Mouse (Mus musculus) heart, adult 18-20 months (tissue): ENCODE results near the gene Jup. TPM values are rescaled to one million over a fixed set of nuclear protein-coding genes. Genes with fewer than 3 reads are reported as not detected.

ENCODE experiments used
- DNase-seq, 2 experiments: peaks; one replicate each; pipeline ENCODE4 v3.0.0; 2021 to 2022; ENCODE audit warnings: mixed read lengths in 1 of 2
- microRNA-seq, 2 experiments: library from miRNA; unstranded; fragments of <30 nt; microRNA quantifications; one replicate each; pipeline ENCODE4 v1.2.0; 2022
- total RNA-seq, 2 experiments: library from RNA; stranded (reverse); gene quantifications; 2 replicates each; pipeline ENCODE4 v1.2.3; 2021

Gene Jup
- total RNA-seq, 2 experiments from 2014 or later, result 208 to 239 TPM

DNA sequence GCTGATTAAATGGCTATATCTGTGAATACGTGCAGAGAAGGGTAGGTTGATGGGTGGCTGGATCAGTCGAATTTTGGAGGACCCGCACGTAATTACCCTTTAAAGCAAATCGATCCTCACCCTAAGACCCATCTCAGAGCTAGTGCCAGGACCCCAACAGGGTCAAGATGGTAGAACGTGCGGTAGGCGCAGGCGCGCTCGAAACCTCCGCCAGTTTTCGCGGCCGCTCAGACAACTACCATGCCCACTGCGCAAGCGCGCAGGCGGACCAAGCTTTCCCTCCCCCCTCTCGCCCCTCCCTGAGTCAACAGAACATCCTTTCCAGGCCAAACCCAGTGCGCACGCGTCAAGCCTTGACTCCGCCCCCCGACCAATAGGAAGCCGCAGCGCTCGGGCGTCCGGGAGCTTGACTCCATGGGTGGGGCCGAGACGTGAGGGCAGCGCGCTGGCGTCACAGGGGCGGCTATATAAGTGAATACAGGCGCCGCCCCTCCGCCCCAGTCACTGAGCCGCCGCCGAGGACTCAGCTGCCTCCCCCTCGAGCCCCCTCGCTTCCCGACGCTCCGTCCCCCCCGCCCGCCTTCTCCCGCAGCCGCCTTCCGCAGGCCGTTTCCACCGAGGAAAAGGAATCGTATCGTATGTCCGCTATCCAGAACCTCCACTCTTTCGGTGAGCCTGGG lies 77.9 kb downstream of the Jup start, which contains the start of gene Eif1:
TSS of gene Eif1 (plus strand) at position 394 of the 680 bp plus-strand sequence.
- peak; percentile 100 for DNase-seq

Small RNA genes within 50 kb of the gene (microRNA-seq; reads per million reads assigned to microRNA genes)
- 0 reads per million in 2 experiments for gene Gm27374

Other genes with a start within 250 kb of the Jup start
- gene Krt19, start 249.1 kb downstream of the Jup start, total RNA-seq, result 1 to 10 TPM; 4.0 to 9.1 TPM
- not detected for gene Krt9, start 204.5 kb downstream of the Jup start, total RNA-seq
- not detected for gene Krt14, start 190.2 kb downstream of the Jup start, total RNA-seq
- not detected for gene Krt16, start 148.9 kb downstream of the Jup start, total RNA-seq
- gene Krt17, start 136.7 kb downstream of the Jup start, total RNA-seq, result under 1 TPM in 1 of 2 experiments, not detected in 1; 0.31 TPM
- gene Krt42, start 127.9 kb downstream of the Jup start, total RNA-seq, result not detected
- 1,000 to 10,000 TPM; 1,847 to 1,982 TPM for gene Eif1, start 77.9 kb downstream of the Jup start, total RNA-seq
- gene Gast, start 63.4 kb downstream of the Jup start, total RNA-seq, result not detected
- 1 to 10 TPM; 1.8 to 1.9 TPM for gene Hap1, start 41.6 kb downstream of the Jup start, total RNA-seq
- 10 to 100 TPM; 13.2 to 15.2 TPM for gene P3h4, start 17.1 kb upstream of the Jup start, total RNA-seq
- 1 to 10 TPM; 7.2 to 7.4 TPM for gene Fkbp10, start 17.9 kb upstream of the Jup start, total RNA-seq
- 10 to 100 TPM; 17.9 to 24.7 TPM for gene Nt5c3b, start 44.0 kb upstream of the Jup start, total RNA-seq
- under 1 TPM; 0.60 to 0.95 TPM for gene Klhl10, start 44.2 kb upstream of the Jup start, total RNA-seq
- gene Klhl11, start 75.0 kb upstream of the Jup start, total RNA-seq, result 1 to 10 TPM; 7.2 to 7.7 TPM
- 10 to 100 TPM; 35.6 to 80.9 TPM for gene Acly, start 130.2 kb upstream of the Jup start, total RNA-seq
- gene Ttc25, start 147.8 kb upstream of the Jup start, total RNA-seq, result under 1 TPM; 0.17 to 0.46 TPM
- 1 to 10 TPM; 6.1 to 7.7 TPM for gene Cnp, start 177.1 kb upstream of the Jup start, total RNA-seq
- gene Nkiras2, start 221.5 kb upstream of the Jup start, total RNA-seq, result 10 to 100 TPM; 48.6 to 50.6 TPM
- 100 to 1,000 TPM; 126 to 128 TPM for gene Dnajc7, start 222.4 kb upstream of the Jup start, total RNA-seq